In the genomic region with DNA sequence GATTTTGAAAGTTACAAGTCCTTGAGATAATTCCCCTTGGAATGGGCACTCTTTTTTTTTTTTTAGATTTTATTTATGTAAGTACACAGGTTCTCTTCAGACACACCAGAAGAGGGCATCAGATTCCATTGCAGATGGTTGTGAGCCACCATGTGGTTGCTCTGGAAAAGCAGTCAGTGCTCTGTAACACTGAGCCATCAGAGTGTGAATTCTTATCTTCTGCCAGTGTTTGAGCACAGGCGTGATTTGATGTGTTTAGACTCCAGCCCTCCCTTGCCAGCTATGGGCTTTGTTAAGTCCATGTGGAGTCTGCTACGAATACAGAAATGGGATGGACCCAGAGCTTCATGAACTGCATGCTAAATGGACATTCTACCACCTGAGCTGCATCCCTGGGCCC, we compare ENCODE assay signal across 8 mouse cellular contexts. TPM values are rescaled to one million over a fixed set of nuclear protein-coding genes. Genes with fewer than 3 reads are reported as not detected.
DNase-seq lines count a peak whose midpoint lies in the region; ATAC-seq and TF ChIP-seq lines count a peak whose summit lies in the region.

No protein-coding gene starts in this region.

- WGBS in heart, embryonic 11.5 days (ENCODE audit: insufficient replicate concordance) = 29% methylated on average over 2 of the region's 2 CpGs
- WGBS in intestine, postnatal 0 days = 7% methylated on average over 2 of the region's 2 CpGs
- 41% methylated on average over 2 of the region's 2 CpGs for WGBS in midbrain, embryonic 12.5 days

- H3K36me3 ChIP-seq in heart, embryonic 11.5 days (ENCODE audit: control insufficient read depth, insufficient read depth, low read length) = 0 out of 2 replicates have a peak, but pooled peaks cover 2% of the 10 kb centered on the region
- peaks cover 21% of the 10 kb centered on the region; the same call in 1 of the 2 replicates for H3K36me3 ChIP-seq in ES-E14 (ENCODE audit: control insufficient read depth, insufficient read depth, low read length, poor library complexity, severe bottlenecking)
- peaks cover 9% of the 10 kb centered on the region; the same call in 1 of the 2 replicates for H3K36me3 ChIP-seq in intestine, postnatal 0 days (ENCODE audit: control insufficient read depth, insufficient read depth)
- 0 out of 2 replicates have a peak, but pooled peaks cover 3% of the 10 kb centered on the region for H3K36me3 ChIP-seq in midbrain, embryonic 12.5 days

- TF ChIP-seq POLR2A in embryonic fibroblast, embryonic 13.5 days (IDR thresholded peaks at IDR 0.05; ENCODE audit: low read depth, low read length) = peak; percentile 24; the same call in 1 of the 2 replicates

- H3K27me3 ChIP-seq in heart, embryonic 11.5 days (ENCODE audit: control insufficient read depth, insufficient read depth, low read length) = no peaks in the 10 kb centered on the region
- no peaks in the 10 kb centered on the region for H3K27me3 ChIP-seq in intestine, postnatal 0 days (replicated peaks; ENCODE audit: control insufficient read depth, insufficient read depth, low read length)
- H3K27me3 ChIP-seq in midbrain, embryonic 12.5 days = no peaks in the 10 kb centered on the region

- peak overlapping the region; percentile 79 for H3K4me3 ChIP-seq in heart, embryonic 11.5 days (ENCODE audit: low read depth, low read length)
- H3K4me3 ChIP-seq in ES-E14 (ENCODE audit: insufficient read depth in 1 of 2, low read depth in 1 of 2, low read length in 2 of 2, poor library complexity in 1 of 2, severe bottlenecking in 1 of 2) = peak overlapping the region; percentile 94 to 99
- peak overlapping the region; percentile 65 for H3K4me3 ChIP-seq in embryonic fibroblast, embryonic 13.5 days (ENCODE audit: insufficient read depth, low read length)
- peak overlapping the region; percentile 95 for H3K4me3 ChIP-seq in intestine, postnatal 0 days (ENCODE audit: low read depth, low read length)
- H3K4me3 ChIP-seq in midbrain, embryonic 12.5 days = peak overlapping the region; percentile 89

- peak overlapping the region; percentile 98 for H3K9ac ChIP-seq in heart, embryonic 11.5 days (ENCODE audit: low read depth, low read length)
- peak overlapping the region; percentile 100 for H3K9ac ChIP-seq in ES-E14 (ENCODE audit: insufficient read depth, low read depth, low read length, poor library complexity, severe bottlenecking)
- H3K9ac ChIP-seq in intestine, postnatal 0 days (ENCODE audit: low read depth, low read length) = no peak overlapping the region
- peak overlapping the region; percentile 90 for H3K9ac ChIP-seq in midbrain, embryonic 12.5 days (replicated peaks)

- H3K9me3 ChIP-seq in heart, embryonic 11.5 days (replicated peaks; ENCODE audit: control insufficient read depth, low read length) = no peaks in the 10 kb centered on the region
- H3K9me3 ChIP-seq in ES-E14 (ENCODE audit: control insufficient read depth, insufficient read depth, low read depth, low read length) = no peaks in the 10 kb centered on the region
- H3K9me3 ChIP-seq in intestine, postnatal 0 days (ENCODE audit: control insufficient read depth) = no peaks in the 10 kb centered on the region
- H3K9me3 ChIP-seq in midbrain, embryonic 12.5 days = no peaks in the 10 kb centered on the region

- in situ Hi-C loops in ES-E14 (cut with MboI; ENCODE audit: low sequenced_read_pairs in 2 of 2, unreplicated experiment in 2 of 2) = no loop called here

- 0 out of 2 replicates have a peak, but pooled peaks have one; percentile 3 for TF ChIP-seq CTCF in embryonic fibroblast, embryonic 13.5 days (IDR thresholded peaks at IDR 0.05; ENCODE audit: borderline replicate concordance, insufficient read depth, low read length)
- peak; percentile 60 for TF ChIP-seq CTCF in intestine, postnatal 0 days (IDR thresholded peaks at IDR 0.05; ENCODE audit: low read depth)

- DNase-seq in heart, adult 8-10 months (ENCODE audit: low spot score) = no peak
- DNase-seq in ES-E14 (ENCODE audit: low read depth, low spot score) = no peak
- DNase-seq in right cerebral cortex, postnatal 4 days = no peak
- DNase-seq in B cell, adult 2 months = no peak

- peaks cover 34% of the 10 kb centered on the region for H3K4me1 ChIP-seq in heart, embryonic 11.5 days (ENCODE audit: control insufficient read depth, insufficient read depth, low read length)
- H3K4me1 ChIP-seq in ES-E14 (ENCODE audit: control insufficient read depth in 2 of 2, insufficient read depth in 2 of 2, low read length in 2 of 2, poor library complexity in 1 of 2) = peaks cover 3 to 28% of the 10 kb centered on the region in 2 experiments; a peak in 3 of 4 replicates
- H3K4me1 ChIP-seq in embryonic fibroblast, embryonic 13.5 days (ENCODE audit: control insufficient read depth, insufficient read depth, low read length) = peaks cover 14% of the 10 kb centered on the region; the same call in 1 of the 2 replicates
- H3K4me1 ChIP-seq in intestine, postnatal 0 days (replicated peaks; ENCODE audit: control insufficient read depth, insufficient read depth, low read length) = peaks cover 16% of the 10 kb centered on the region
- H3K4me1 ChIP-seq in midbrain, embryonic 12.5 days = peaks cover 54% of the 10 kb centered on the region

- ATAC-seq in heart, embryonic 11.5 days (replicated peaks; ENCODE audit: insufficient number of reproducible peaks, low FRiP score, low TSS enrichment) = no peak
- no peak for ATAC-seq in intestine, postnatal 0 days
- ATAC-seq in midbrain, embryonic 12.5 days (ENCODE audit: low FRiP score, low read depth) = no peak

- H3K4me2 ChIP-seq in heart, embryonic 11.5 days = peak overlapping the region; percentile 97
- peak overlapping the region; percentile 84 for H3K4me2 ChIP-seq in intestine, postnatal 0 days (replicated peaks; ENCODE audit: low read depth)
- H3K4me2 ChIP-seq in midbrain, embryonic 12.5 days (replicated peaks) = peak overlapping the region; percentile 87

- H3K27ac ChIP-seq in heart, embryonic 11.5 days (ENCODE audit: low read depth, low read length) = no peak overlapping the region
- no peak overlapping the region for H3K27ac ChIP-seq in ES-E14 (ENCODE audit: insufficient read depth, low read depth, low read length, poor library complexity, severe bottlenecking)
- peak overlapping the region; percentile 93 for H3K27ac ChIP-seq in embryonic fibroblast, embryonic 13.5 days (ENCODE audit: insufficient read depth, low read length)
- H3K27ac ChIP-seq in intestine, postnatal 0 days (ENCODE audit: low read depth, low read length) = 0 out of 2 replicates have a peak overlapping the region, but pooled peaks have one; percentile 21
- no peak overlapping the region for H3K27ac ChIP-seq in midbrain, embryonic 12.5 days (replicated peaks)

TF ChIP-seq in ES-E14, 5 proteins besides CTCF, POLR2A, EP300 and RAD21:
- no peak for TF ChIP-seq ZNF384 (IDR thresholded peaks at IDR 0.05; ENCODE audit: low read depth, low read length)
- TF ChIP-seq CHD2 (IDR thresholded peaks at IDR 0.05; ENCODE audit: low read depth, low read length) = no peak
- TF ChIP-seq ZC3H11A (IDR thresholded peaks at IDR 0.05; ENCODE audit: borderline replicate concordance, low read depth, low read length) = no peak
- TF ChIP-seq HCFC1 (IDR thresholded peaks at IDR 0.05; ENCODE audit: borderline replicate concordance, insufficient read depth, low read length) = no peak
- TF ChIP-seq MAFK (IDR thresholded peaks at IDR 0.05; ENCODE audit: insufficient read depth, low read depth, low read length) = no peak

RNA-seq across cellular contexts. Expression of gene Atf5, which starts 1.7 kb away (rescaled TPM):
- polyA plus RNA-seq in heart, embryonic 11.5 days (2014; fragmentation: Nextera tagmentation; extraction: Ambion mirVana) = 1.6 and 1.9 TPM in 2 replicates
- 10 to 100 TPM; 55.1 to 71.1 (median 64.7) TPM for total RNA-seq in heart, adult 8-10 months (2022)
- total RNA-seq in ES-E14 (2012; rRNA removed) = 14.0 and 16.9 TPM in 2 replicates
- polyA plus RNA-seq in embryonic fibroblast, embryonic 13.5 days (2011; ENCODE audit: insufficient read length, low read depth, missing spikeins) = 342 and 471 TPM in 2 replicates
- 6.5 and 6.6 TPM in 2 replicates for polyA plus RNA-seq in intestine, postnatal 0 days (2015; fragmentation: Nextera tagmentation; extraction: Ambion mirVana)
- 5.6 and 6.3 TPM in 2 replicates for polyA plus RNA-seq in midbrain, embryonic 12.5 days (2016; fragmentation: Nextera tagmentation; extraction: Ambion mirVana)

RNA-seq across cellular contexts. Expression of gene Il4i1, which starts 2.0 kb away (rescaled TPM):
- 0.14 and 1.2 TPM in 2 replicates for polyA plus RNA-seq in heart, embryonic 11.5 days (2014; fragmentation: Nextera tagmentation; extraction: Ambion mirVana)
- 1 to 10 TPM in 2 of 4 experiments, under 1 TPM in 2; 0.35 to 1.2 (median 0.88) TPM for total RNA-seq in heart, adult 8-10 months (2022)
- 4.8 and 6.0 TPM in 2 replicates for total RNA-seq in ES-E14 (2012; rRNA removed)
- polyA plus RNA-seq in embryonic fibroblast, embryonic 13.5 days (2011; ENCODE audit: insufficient read length, low read depth, missing spikeins) = 2.1 and 2.3 TPM in 2 replicates
- 0.82 and 0.89 TPM in 2 replicates for polyA plus RNA-seq in intestine, postnatal 0 days (2015; fragmentation: Nextera tagmentation; extraction: Ambion mirVana)
- 1.4 TPM in 2 replicates for polyA plus RNA-seq in midbrain, embryonic 12.5 days (2016; fragmentation: Nextera tagmentation; extraction: Ambion mirVana)

RNA-seq across cellular contexts. Expression of gene Nup62, which starts 2.3 kb away (rescaled TPM):
- polyA plus RNA-seq in heart, embryonic 11.5 days (2014; fragmentation: Nextera tagmentation; extraction: Ambion mirVana) = 49.0 and 57.5 TPM in 2 replicates
- 10 to 100 TPM; 18.7 to 32.3 (median 24.4) TPM for total RNA-seq in heart, adult 8-10 months (2022)
- 91.0 and 98.0 TPM in 2 replicates for total RNA-seq in ES-E14 (2012; rRNA removed)
- 41.1 and 41.2 TPM in 2 replicates for polyA plus RNA-seq in embryonic fibroblast, embryonic 13.5 days (2011; ENCODE audit: insufficient read length, low read depth, missing spikeins)
- 28.0 and 28.1 TPM in 2 replicates for polyA plus RNA-seq in intestine, postnatal 0 days (2015; fragmentation: Nextera tagmentation; extraction: Ambion mirVana)
- 84.9 and 93.4 TPM in 2 replicates for polyA plus RNA-seq in midbrain, embryonic 12.5 days (2016; fragmentation: Nextera tagmentation; extraction: Ambion mirVana)

RNA-seq across cellular contexts. Expression of gene Akt1s1, which starts 30.6 kb away (rescaled TPM):
- polyA plus RNA-seq in heart, embryonic 11.5 days (2014; fragmentation: Nextera tagmentation; extraction: Ambion mirVana) = 38.6 and 53.9 TPM in 2 replicates
- total RNA-seq in heart, adult 8-10 months (2022) = 10 to 100 TPM; 64.3 to 76.2 (median 70.5) TPM
- 33.8 and 37.6 TPM in 2 replicates for total RNA-seq in ES-E14 (2012; rRNA removed)
- polyA plus RNA-seq in embryonic fibroblast, embryonic 13.5 days (2011; ENCODE audit: insufficient read length, low read depth, missing spikeins) = 80.0 and 84.2 TPM in 2 replicates
- 71.6 and 76.5 TPM in 2 replicates for polyA plus RNA-seq in intestine, postnatal 0 days (2015; fragmentation: Nextera tagmentation; extraction: Ambion mirVana)
- 92.0 and 99.2 TPM in 2 replicates for polyA plus RNA-seq in midbrain, embryonic 12.5 days (2016; fragmentation: Nextera tagmentation; extraction: Ambion mirVana)

RNA-seq across cellular contexts. Expression of gene Tbc1d17, which starts 30.7 kb away (rescaled TPM):
- 48.2 and 49.2 TPM in 2 replicates for polyA plus RNA-seq in heart, embryonic 11.5 days (2014; fragmentation: Nextera tagmentation; extraction: Ambion mirVana)
- total RNA-seq in heart, adult 8-10 months (2022) = 10 to 100 TPM; 40.7 to 59.5 (median 51.5) TPM
- total RNA-seq in ES-E14 (2012; rRNA removed) = 31.5 and 55.7 TPM in 2 replicates
- polyA plus RNA-seq in embryonic fibroblast, embryonic 13.5 days (2011; ENCODE audit: insufficient read length, low read depth, missing spikeins) = 26.9 and 33.8 TPM in 2 replicates
- 47.4 and 48.5 TPM in 2 replicates for polyA plus RNA-seq in intestine, postnatal 0 days (2015; fragmentation: Nextera tagmentation; extraction: Ambion mirVana)
- polyA plus RNA-seq in midbrain, embryonic 12.5 days (2016; fragmentation: Nextera tagmentation; extraction: Ambion mirVana) = 97.5 and 101 TPM in 2 replicates

Comparison
In these comparisons a context has a peak if more than half of its experiments do, and no peak if none do; other contexts are left out.
1. H3K27ac ChIP-seq: peak in embryonic fibroblast, embryonic 13.5 days (single experiment) and intestine, postnatal 0 days (single experiment); none in heart, embryonic 11.5 days (single experiment), ES-E14 (single experiment) and midbrain, embryonic 12.5 days (single experiment).
2. RNA of gene Atf5, which starts 1.7 kb away (polyA plus RNA-seq): 342 to 471 TPM in embryonic fibroblast, embryonic 13.5 days; 6.5 to 6.6 TPM in intestine, postnatal 0 days, 5.6 to 6.3 TPM in midbrain, embryonic 12.5 days and 1.6 to 1.9 TPM in heart, embryonic 11.5 days; every median in the first group is over 10 times any median in the second.
3. Peak in every context shown above with its lines, with median percentiles within 50 percentile points of each other: H3K4me2 ChIP-seq and H3K4me3 ChIP-seq.